Mouse (Mus musculus) thymus, adult 2 months (tissue): ENCODE measurements around the gene Nmnat2. TPM values are rescaled to one million over a fixed set of nuclear protein-coding genes. Genes with fewer than 3 reads are reported as not detected.

Source experiments
- DNase-seq: peaks from one replicate; pipeline ENCODE4 v3.0.0; 2021
- H3K27ac ChIP-seq: fragments of 200-500 bp; 2 replicates; pipeline ENCODE4 v1.5.1; 2012; ENCODE audit warnings: low read length, control low read depth; ENCODE audit not compliant: control insufficient read depth, insufficient read depth
- H3K27me3 ChIP-seq: fragments of 200-500 bp; 2 replicates; pipeline ENCODE4 v1.6.1; 2012; ENCODE audit warnings: mild to moderate bottlenecking, low read length, moderate library complexity, mixed read lengths; ENCODE audit not compliant: control insufficient read depth, insufficient read depth
- H3K36me3 ChIP-seq: fragments of 200-500 bp; 2 replicates; pipeline ENCODE4 v1.6.1; 2012; ENCODE audit warnings: mild to moderate bottlenecking, low read length, moderate library complexity; ENCODE audit not compliant: control insufficient read depth, insufficient read depth
- H3K4me1 ChIP-seq: fragments of 200-500 bp; replicated peaks from 2 replicates; pipeline ENCODE4 v1.6.1; 2012; ENCODE audit warnings: low read length; ENCODE audit not compliant: control insufficient read depth, insufficient read depth
- H3K4me3 ChIP-seq: fragments of 200-500 bp; 2 replicates; pipeline ENCODE4 v1.5.1; 2012; ENCODE audit warnings: mild to moderate bottlenecking, low read length, control low read depth, moderate library complexity; ENCODE audit not compliant: control insufficient read depth, insufficient read depth
- CTCF ChIP-seq: fragments of 200-500 bp; IDR thresholded peaks from 2 replicates; pipeline ENCODE4 v1.5.1; 2012; ENCODE audit warnings: mild to moderate bottlenecking, control low read depth, low read length, moderate library complexity, borderline replicate concordance; ENCODE audit not compliant: control insufficient read depth, poor library complexity, insufficient read depth; ENCODE audit errors: extremely low read depth
- POLR2A ChIP-seq: fragments of 200-500 bp; IDR thresholded peaks from 2 replicates; pipeline ENCODE4 v1.6.1; 2012; ENCODE audit warnings: mild to moderate bottlenecking, low read length, control low read depth, moderate library complexity; ENCODE audit not compliant: control insufficient read depth, poor library complexity, insufficient read depth; ENCODE audit errors: extremely low read depth
- WGBS: fragments of 180-500 bp; shearing (Covaris S2); methylation state at CpG from one replicate; pipeline ENCODE4 v1.1.7; 2018; 5-methylcytosine and 5-hydroxymethylcytosine counted together
- polyA plus RNA-seq: library from polyadenylated mRNA; depleted of rRNA; stranded (reverse); fragments of >200 nt; gene quantifications from 2 replicates; pipeline ENCODE4 v1.2.3, GENCODE M21; 2012

The Nmnat2 gene
- polyA plus RNA-seq, 1 experiment, result 1.1 TPM

- Histone ChIP-seq H3K4me3 (no peak overlapping the region), H3K27me3 (no peaks in the 10 kb centered on the region), H3K27ac (no peak overlapping the region), H3K36me3 (no peaks in the 10 kb centered on the region), H3K4me1 (peaks cover 13% of the 10 kb centered on the region; the same call in 1 of the 2 replicates)
- WGBS, result 42% methylated on average over 10 of the region's 10 CpGs
- DNase-seq, result no peak
- TF ChIP-seq CTCF (no peak), POLR2A (no peak)
These were observed 82.9 kb downstream of the Nmnat2 start for GRCm38 (mm10) chr1:153037353-153038345.

GRCm38 (mm10) chr1:153040091-153040490 is 85.3 kb downstream of the Nmnat2 start:
- no peak overlapping the region for H3K27ac ChIP-seq
- H3K4me3 ChIP-seq, result no peak overlapping the region
- H3K36me3 ChIP-seq, result no peaks in the 10 kb centered on the region
- no peak for DNase-seq
- peaks cover 13% of the 10 kb centered on the region; the same call in 1 of the 2 replicates for H3K4me1 ChIP-seq
- TF ChIP-seq POLR2A, result no peak
- no peak for TF ChIP-seq CTCF
- WGBS, result 78% methylated on average over 3 of the region's 3 CpGs
- H3K27me3 ChIP-seq, result no peaks in the 10 kb centered on the region

GRCm38 (mm10) chr1:153041046-153041445 is 86.3 kb downstream of the Nmnat2 start:
- 88% methylated on average over 2 of the region's 2 CpGs for WGBS
- Histone ChIP-seq H3K4me1 (peaks cover 9% of the 10 kb centered on the region; the same call in 1 of the 2 replicates), H3K27me3 (no peaks in the 10 kb centered on the region), H3K36me3 (no peaks in the 10 kb centered on the region), H3K4me3 (no peak overlapping the region), H3K27ac (no peak overlapping the region)
- TF ChIP-seq CTCF (no peak), POLR2A (no peak)
- DNase-seq, result no peak

GRCm38 (mm10) chr1:153042318-153042717 is 87.5 kb downstream of the Nmnat2 start:
- 72% methylated on average over 2 of the region's 2 CpGs for WGBS
- peaks cover 9% of the 10 kb centered on the region; the same call in 1 of the 2 replicates for H3K4me1 ChIP-seq
- TF ChIP-seq POLR2A (no peak), CTCF (no peak)
- no peaks in the 10 kb centered on the region for H3K27me3 ChIP-seq
- no peaks in the 10 kb centered on the region for H3K36me3 ChIP-seq
- no peak overlapping the region for H3K4me3 ChIP-seq
- DNase-seq, result no peak
- H3K27ac ChIP-seq, result no peak overlapping the region

- 0 out of 2 replicates have a peak, but pooled peaks cover under 1% of the 10 kb centered on the region for H3K4me1 ChIP-seq
- DNase-seq, result no peak
- H3K36me3 ChIP-seq, result no peaks in the 10 kb centered on the region
- TF ChIP-seq CTCF (no peak), POLR2A (no peak)
- H3K27ac ChIP-seq, result no peak overlapping the region
- H3K4me3 ChIP-seq, result no peak overlapping the region
- 79% methylated on average over 6 of the region's 6 CpGs for WGBS
- no peaks in the 10 kb centered on the region for H3K27me3 ChIP-seq
These were observed 88.5 kb downstream of the Nmnat2 start for GRCm38 (mm10) chr1:153043332-153043731.

- WGBS, result 83% methylated on average over 11 of the region's 11 CpGs
- TF ChIP-seq POLR2A (no peak), CTCF (no peak)
- no peak for DNase-seq
These were observed 90.6 kb downstream of the Nmnat2 start for GRCm38 (mm10) chr1:153045368-153045767.

More at GRCm38 (mm10) chr1:153045368-153045767, 90.6 kb downstream of the Nmnat2 start:
- Histone ChIP-seq H3K27me3 (no peaks in the 10 kb centered on the region), H3K4me1 (no peaks in the 10 kb centered on the region), H3K4me3 (no peak overlapping the region), H3K27ac (no peak overlapping the region), H3K36me3 (no peaks in the 10 kb centered on the region)
